Mouse (Mus musculus): ENCODE results near the gene S1pr2. TPM values are rescaled to one million over a fixed set of nuclear protein-coding genes. Genes with fewer than 3 reads are reported as not detected.

Gene S1pr2
- total and polyA plus RNA-seq, 2 experiments from 2014 or later, result 4.0 to 5.1 TPM

- peaks cover 5% of the 10 kb centered on the region; the same call in 1 of the 2 replicates for H3K36me3 ChIP-seq (ENCODE audit: insufficient read depth)
- H3K4me3 ChIP-seq (ENCODE audit: low read depth, low read length), result no peak overlapping the region
- H3K9me3 ChIP-seq (ENCODE audit: low read length), result no peaks in the 10 kb centered on the region
- no peak for ATAC-seq
- TF ChIP-seq CTCF (IDR thresholded peaks at IDR 0.05; ENCODE audit: low read depth), result no peak
- DNase-seq, result no peak
- no peak overlapping the region for H3K4me2 ChIP-seq (ENCODE audit: low read depth)
- WGBS, result 84% methylated on average over 5 of the region's 5 CpGs
- H3K27me3 ChIP-seq (ENCODE audit: insufficient read depth, low read length), result no peaks in the 10 kb centered on the region
- no peak overlapping the region for H3K9ac ChIP-seq
- no peak overlapping the region for H3K27ac ChIP-seq (ENCODE audit: low read depth, low read length)
- no peaks in the 10 kb centered on the region for H3K4me1 ChIP-seq (ENCODE audit: insufficient read depth)
Observed at GRCm38 (mm10) chr9:20966747-20967146, 9.8 kb downstream of the S1pr2 start.

- WGBS, result 85% methylated on average over 3 of the region's 3 CpGs
- H3K36me3 ChIP-seq (ENCODE audit: insufficient read depth), result peaks cover 5% of the 10 kb centered on the region; the same call in 1 of the 2 replicates
- no peaks in the 10 kb centered on the region for H3K9me3 ChIP-seq (ENCODE audit: low read length)
- no peak overlapping the region for H3K9ac ChIP-seq
- TF ChIP-seq CTCF (IDR thresholded peaks at IDR 0.05; ENCODE audit: low read depth), result no peak
- H3K4me1 ChIP-seq (ENCODE audit: insufficient read depth), result no peaks in the 10 kb centered on the region
- ATAC-seq (no peak), DNase-seq (no peak)
- H3K4me2 ChIP-seq (ENCODE audit: low read depth), result no peak overlapping the region
- no peak overlapping the region for H3K27ac ChIP-seq (ENCODE audit: low read depth, low read length)
- no peak overlapping the region for H3K4me3 ChIP-seq (ENCODE audit: low read depth, low read length)
- no peaks in the 10 kb centered on the region for H3K27me3 ChIP-seq (ENCODE audit: insufficient read depth, low read length)
Observed at GRCm38 (mm10) chr9:20966008-20966407, 10.6 kb downstream of the S1pr2 start.

GRCm38 (mm10) chr9:20965606-20966005 lies 11.0 kb downstream of the S1pr2 start:
- ATAC-seq, result no peak
- Histone ChIP-seq H3K27me3 (ENCODE audit: insufficient read depth, low read length) (no peaks in the 10 kb centered on the region), H3K4me1 (ENCODE audit: insufficient read depth) (no peaks in the 10 kb centered on the region), H3K4me2 (ENCODE audit: low read depth) (no peak overlapping the region), H3K36me3 (ENCODE audit: insufficient read depth) (peaks cover 5% of the 10 kb centered on the region; the same call in 1 of the 2 replicates), H3K27ac (ENCODE audit: low read depth, low read length) (no peak overlapping the region), H3K9ac (no peak overlapping the region), H3K9me3 (ENCODE audit: low read length) (no peaks in the 10 kb centered on the region), H3K4me3 (ENCODE audit: low read depth, low read length) (no peak overlapping the region)
- WGBS, result 94% methylated on average over 4 of the region's 4 CpGs
- no peak for TF ChIP-seq CTCF (IDR thresholded peaks at IDR 0.05; ENCODE audit: low read depth)
- no peak for DNase-seq

GRCm38 (mm10) chr9:20961557-20961956 lies 15.0 kb downstream of the S1pr2 start:
- Histone ChIP-seq H3K27ac (ENCODE audit: low read depth, low read length) (no peak overlapping the region), H3K4me3 (ENCODE audit: low read depth, low read length) (no peak overlapping the region), H3K9ac (no peak overlapping the region), H3K27me3 (ENCODE audit: insufficient read depth, low read length) (no peaks in the 10 kb centered on the region), H3K4me2 (ENCODE audit: low read depth) (no peak overlapping the region), H3K9me3 (ENCODE audit: low read length) (no peaks in the 10 kb centered on the region), H3K4me1 (ENCODE audit: insufficient read depth) (no peaks in the 10 kb centered on the region), H3K36me3 (ENCODE audit: insufficient read depth) (no peaks in the 10 kb centered on the region)
- DNase-seq (no peak), ATAC-seq (no peak)
- TF ChIP-seq CTCF (IDR thresholded peaks at IDR 0.05; ENCODE audit: low read depth), result no peak
- WGBS, result 77% methylated on average over 9 of the region's 9 CpGs

- TF ChIP-seq CTCF (IDR thresholded peaks at IDR 0.05; ENCODE audit: low read depth), result no peak
- ATAC-seq, result no peak
- Histone ChIP-seq H3K4me1 (ENCODE audit: insufficient read depth) (no peaks in the 10 kb centered on the region), H3K27me3 (ENCODE audit: insufficient read depth, low read length) (no peaks in the 10 kb centered on the region), H3K4me2 (ENCODE audit: low read depth) (no peak within 1 kb of the TSS), H3K27ac (ENCODE audit: low read depth, low read length) (no peak within 1 kb of the TSS), H3K9me3 (ENCODE audit: low read length) (no peaks in the 10 kb centered on the region), H3K4me3 (ENCODE audit: low read depth, low read length) (no peak within 1 kb of the TSS), H3K36me3 (ENCODE audit: insufficient read depth) (no peaks in the 10 kb centered on the region), H3K9ac (no peak within 1 kb of the TSS)
- no peak for DNase-seq
- WGBS, result 84% methylated on average over 2 of the region's 2 CpGs
Observed at GRCm38 (mm10) chr9:20959430-20959938, 17.1 kb downstream of the S1pr2 start, which contains the start of gene Dnmt1. TSS of gene Dnmt1 (minus strand) at chr9:20959888.

- Histone ChIP-seq H3K27me3 (ENCODE audit: insufficient read depth, low read length) (no peaks in the 10 kb centered on the region), H3K9me3 (ENCODE audit: low read length) (no peaks in the 10 kb centered on the region), H3K4me1 (ENCODE audit: insufficient read depth) (no peaks in the 10 kb centered on the region), H3K4me3 (ENCODE audit: low read depth, low read length) (no peak overlapping the region), H3K4me2 (ENCODE audit: low read depth) (no peak overlapping the region), H3K36me3 (ENCODE audit: insufficient read depth) (no peaks in the 10 kb centered on the region), H3K9ac (no peak overlapping the region), H3K27ac (ENCODE audit: low read depth, low read length) (no peak overlapping the region)
- TF ChIP-seq CTCF (IDR thresholded peaks at IDR 0.05; ENCODE audit: low read depth), result no peak
- 81% methylated on average over 3 of the region's 3 CpGs for WGBS
- DNase-seq, result no peak
- no peak for ATAC-seq
Observed at GRCm38 (mm10) chr9:20956989-20957388, 19.6 kb downstream of the S1pr2 start.

GRCm38 (mm10) chr9:20952520-20953227 lies 23.9 kb downstream of the S1pr2 start:
- Histone ChIP-seq H3K4me1 (ENCODE audit: insufficient read depth) (no peaks in the 10 kb centered on the region), H3K4me3 (ENCODE audit: low read depth, low read length) (peak overlapping the region; percentile 64), H3K27ac (ENCODE audit: low read depth, low read length) (peak overlapping the region; percentile 85), H3K27me3 (ENCODE audit: insufficient read depth, low read length) (no peaks in the 10 kb centered on the region), H3K36me3 (ENCODE audit: insufficient read depth) (no peaks in the 10 kb centered on the region), H3K4me2 (ENCODE audit: low read depth) (peak overlapping the region; percentile 74), H3K9ac (peak overlapping the region; percentile 70), H3K9me3 (ENCODE audit: low read length) (no peaks in the 10 kb centered on the region)
- DNase-seq (peak; percentile 98), ATAC-seq (peak; percentile 96)
- 1% methylated on average over 51 of the region's 51 CpGs for WGBS
- peak; percentile 59 for TF ChIP-seq CTCF (IDR thresholded peaks at IDR 0.05; ENCODE audit: low read depth)

All from forebrain, postnatal 0 days (tissue).